Mouse (Mus musculus): ENCODE results near the gene Dctd. TPM values are rescaled to one million over a fixed set of nuclear protein-coding genes. Genes with fewer than 3 reads are reported as not detected.

The Dctd gene
- polyA plus RNA-seq, 1 experiment = not detected

GRCm38 (mm10) chr8:48202632-48203031 is 103.7 kb downstream of the Dctd start:
- Histone ChIP-seq H3K4me1 (ENCODE audit: control insufficient read depth) (no peaks in the 10 kb centered on the region), H3K9me3 (ENCODE audit: control insufficient read depth, low read length) (peaks cover 34% of the 10 kb centered on the region), H3K27me3 (ENCODE audit: control insufficient read depth) (no peaks in the 10 kb centered on the region), H3K4me3 (replicated peaks) (no peak overlapping the region), H3K36me3 (ENCODE audit: control insufficient read depth) (no peaks in the 10 kb centered on the region)
- TF ChIP-seq TAL1 (IDR thresholded peaks at IDR 0.05; ENCODE audit: low read length) (no peak), GATA1 (IDR thresholded peaks at IDR 0.05; ENCODE audit: low read length) (no peak)

Other genes starting within 250 kb of the Dctd start
- gene Wwc2, start 108.2 kb upstream of the Dctd start, polyA plus RNA-seq (2012) = 0.02 and 0.04 TPM in 2 replicates